Mouse (Mus musculus): Measurements from ENCODE around the gene Ndufa12. TPM values are rescaled to one million over a fixed set of nuclear protein-coding genes. Genes with fewer than 3 reads are reported as not detected.

Gene Ndufa12
- total RNA-seq, 2 experiments from 2014 or later, result 218 to 239 TPM

DNA sequence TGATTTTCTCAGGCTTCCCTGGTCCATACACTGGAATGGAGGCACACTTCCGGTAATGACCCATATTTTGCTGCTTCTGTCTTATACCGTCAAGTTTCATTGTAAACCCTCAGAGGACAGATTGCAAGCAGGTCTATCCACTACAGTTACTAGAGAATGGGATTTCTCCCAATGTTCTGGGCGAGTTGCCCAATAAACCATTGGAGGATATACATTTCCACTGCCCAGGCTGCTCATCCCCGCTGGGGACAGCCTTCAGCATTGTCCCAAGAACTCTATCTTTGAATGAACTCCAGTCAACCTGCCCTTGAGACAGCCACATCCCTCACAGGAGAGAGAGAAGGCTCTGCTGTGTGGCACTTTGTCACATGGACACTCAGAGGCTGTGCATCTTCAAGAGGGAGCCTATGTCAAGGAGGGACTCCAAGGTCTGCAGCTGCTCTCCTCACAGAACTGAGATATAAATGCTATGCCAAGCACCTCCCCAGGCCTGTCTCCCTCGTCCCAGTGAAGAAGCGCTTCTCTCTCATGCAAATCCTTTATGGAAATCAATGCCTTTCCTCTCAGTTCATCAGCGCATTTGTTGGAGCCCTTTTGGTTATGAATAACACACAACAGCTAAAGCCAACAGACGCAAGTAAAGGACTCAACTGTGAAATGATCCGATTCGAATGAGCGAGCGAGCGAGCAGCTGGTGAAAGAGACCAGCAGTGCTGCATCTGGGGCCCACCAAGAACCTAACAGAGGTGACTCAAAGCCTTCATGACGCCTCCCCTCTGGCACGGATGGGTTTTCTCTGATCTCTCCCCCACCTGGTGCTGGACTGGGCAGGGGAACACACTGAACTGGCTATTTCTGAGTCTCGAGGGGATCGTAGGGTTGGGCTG is 67.4 kb downstream of the Ndufa12 start:
- intact Hi-C loops (cut with DNase I), result no loop called here
- H3K27ac ChIP-seq, result no peak overlapping the region
- DNase-seq (ENCODE audit: extremely low spot score in 1 of 2, low spot score in 2 of 2), result no peak
- H3K4me3 ChIP-seq, result no peak overlapping the region
- TF ChIP-seq CTCF (IDR thresholded peaks at IDR 0.05), result no peak

Other genes with a start within 250 kb of the Ndufa12 start
- 10 to 100 TPM; 77.3 to 80.2 TPM for gene Vezt, start 162.9 kb upstream of the Ndufa12 start, total RNA-seq (2021)
- 10 to 100 TPM in 1 of 2 experiments, 1 to 10 TPM in 1; 9.9 to 12.3 TPM for gene Fgd6, start 162.7 kb upstream of the Ndufa12 start, total RNA-seq (2021)
- 1 to 10 TPM; 7.7 to 9.1 TPM for gene Nr2c1, start 50.7 kb upstream of the Ndufa12 start, total RNA-seq (2021)
- not detected for gene Gm4792, start 100.0 kb downstream of the Ndufa12 start, total RNA-seq (2021)
- 10 to 100 TPM; 20.2 to 27.2 TPM for gene Tmcc3, start 113.2 kb downstream of the Ndufa12 start, total RNA-seq (2021)